Mouse (Mus musculus) stomach, postnatal 0 days (tissue): Measurements from ENCODE around the gene Parp1.

Experiments
- CTCF ChIP-seq: IDR thresholded peaks from 2 replicates; pipeline ENCODE4 v1.5.1; 2016; ENCODE audit warnings: antibody characterized with exemption, low read depth, mild to moderate bottlenecking, moderate library complexity
- EP300 ChIP-seq: optimal IDR thresholded peaks from 2 replicates; pipeline ENCODE3; 2016; ENCODE audit warnings: antibody characterized with exemption

GRCm38 (mm10) chr1:180541883-180542711 is 26.6 kb upstream of the Parp1 start:
- TF ChIP-seq CTCF (no peak), EP300 (no peak)
